Mouse (Mus musculus) lung, adult 2 months (tissue): ENCODE data around the gene Oit3. TPM values are rescaled to one million over a fixed set of nuclear protein-coding genes. Genes with fewer than 3 reads are reported as not detected.

Experiments
- DNase-seq: peaks from one replicate; pipeline ENCODE4 v3.0.0; 2022
- H3K4me1 ChIP-seq: fragments of 200-500 bp; 2 replicates; pipeline ENCODE4 v1.6.1; 2011; ENCODE audit warnings: low read length; ENCODE audit not compliant: control insufficient read depth, insufficient read depth
- H3K4me3 ChIP-seq: fragments of 200-500 bp; replicated peaks from 2 replicates; pipeline ENCODE3; 2011; ENCODE audit warnings: low read depth, mild to moderate bottlenecking, control low read depth, low read length; ENCODE audit errors: extremely low read depth
- CTCF ChIP-seq: fragments of 200-500 bp; IDR thresholded peaks from 2 replicates; pipeline ENCODE4 v1.5.1; 2011; ENCODE audit warnings: mild to moderate bottlenecking, low read length, control low read depth; ENCODE audit not compliant: insufficient read depth
- POLR2A ChIP-seq: fragments of 200-500 bp; IDR thresholded peaks from 2 replicates; pipeline ENCODE4 v1.6.1; 2011; ENCODE audit warnings: low read depth, mild to moderate bottlenecking, control low read depth, low read length, borderline replicate concordance; ENCODE audit errors: extremely low read depth
- WGBS: fragments of 180-500 bp; shearing (Covaris S2); methylation state at CpG from one replicate; pipeline ENCODE4 v1.1.7; 2018; 5-methylcytosine and 5-hydroxymethylcytosine counted together
- polyA plus RNA-seq: library from polyadenylated mRNA; depleted of rRNA; stranded (reverse); fragments of >200 nt; gene quantifications from 2 replicates; pipeline ENCODE4 v1.2.3, GENCODE M21; 2012; rRNA removed

The Oit3 gene
- polyA plus RNA-seq: 0.78 and 2.0 TPM in 2 replicates

DNA sequence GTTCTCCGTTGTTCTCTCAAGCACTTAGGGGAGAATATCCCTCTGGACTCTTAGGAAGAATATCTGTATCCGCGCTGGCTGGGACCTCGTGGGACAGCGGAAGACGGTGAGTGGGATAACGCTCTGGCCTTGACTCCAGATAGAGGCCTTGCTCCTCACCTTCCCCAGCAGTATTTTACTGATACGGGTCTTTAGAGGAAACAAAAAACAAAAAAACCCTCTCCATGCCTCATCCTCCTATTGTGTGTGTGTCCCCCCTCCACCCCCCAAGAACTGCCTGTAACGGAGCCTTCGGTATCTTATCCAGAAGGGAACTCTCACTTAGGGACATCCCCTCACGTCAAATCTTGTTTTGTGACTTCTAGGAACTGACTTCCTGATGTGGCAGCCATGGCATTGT is at the start of gene Oit3:
Gene Oit3, minus strand, starts transcription at position 44 of the 400 bp plus-strand sequence.
- peaks cover 14% of the 10 kb centered on the region for H3K4me1 ChIP-seq
- 66% methylated on average over 11 of the region's 11 CpGs for WGBS
- DNase-seq: no peak
- TF ChIP-seq CTCF (no peak), POLR2A (no peak)
- no peak within 1 kb of the TSS for H3K4me3 ChIP-seq

DNA sequence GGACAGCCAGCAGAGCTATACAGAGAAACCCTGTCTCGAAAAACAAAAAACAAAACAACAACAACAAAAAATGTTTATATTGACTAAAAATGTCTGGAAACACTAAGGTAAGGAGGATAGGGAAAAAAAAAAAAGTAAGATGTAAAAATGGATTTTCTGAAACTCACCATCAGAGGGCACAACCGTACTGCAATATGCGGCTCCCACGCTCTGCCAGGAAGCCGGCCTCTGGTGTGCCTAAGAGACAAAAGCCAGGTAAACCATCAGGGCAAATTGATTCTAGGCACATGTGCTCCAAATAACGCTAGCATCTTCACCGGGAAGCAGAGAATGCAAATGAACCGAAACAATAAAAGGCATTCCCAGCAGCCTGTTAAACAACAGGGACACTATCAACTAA is 49.3 kb upstream of the Oit3 start:
- Histone ChIP-seq H3K4me1 (no peaks in the 10 kb centered on the region), H3K4me3 (no peak overlapping the region)
- DNase-seq: no peak
- TF ChIP-seq POLR2A: no peak
- TF ChIP-seq CTCF: peak; percentile 28; the same call in 1 of the 2 replicates
- 89% methylated on average over 8 of the region's 8 CpGs for WGBS

DNA sequence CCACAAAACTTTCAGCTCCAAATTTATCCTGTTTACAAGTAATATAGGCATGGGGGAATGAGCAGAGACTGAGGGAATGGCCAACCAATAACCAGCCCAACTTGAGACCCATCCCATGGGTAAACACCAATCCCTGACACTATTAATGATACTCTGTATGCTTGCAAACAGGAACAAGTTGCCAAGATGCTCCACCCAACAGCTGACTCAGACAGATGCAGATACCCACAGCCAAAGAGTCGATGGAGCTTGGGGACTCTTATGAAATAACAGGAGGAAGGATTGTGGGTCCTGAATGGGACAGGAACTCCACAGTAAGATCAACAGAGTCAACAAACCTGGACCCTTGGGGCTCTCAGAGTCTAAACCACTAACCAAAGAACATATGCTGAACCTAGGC is 47.8 kb upstream of the Oit3 start:
- Histone ChIP-seq H3K4me1 (no peaks in the 10 kb centered on the region), H3K4me3 (no peak overlapping the region)
- DNase-seq: no peak
- WGBS: 61% methylated on average over 1 of the region's 1 CpGs
- TF ChIP-seq CTCF (no peak), POLR2A (no peak)

DNA sequence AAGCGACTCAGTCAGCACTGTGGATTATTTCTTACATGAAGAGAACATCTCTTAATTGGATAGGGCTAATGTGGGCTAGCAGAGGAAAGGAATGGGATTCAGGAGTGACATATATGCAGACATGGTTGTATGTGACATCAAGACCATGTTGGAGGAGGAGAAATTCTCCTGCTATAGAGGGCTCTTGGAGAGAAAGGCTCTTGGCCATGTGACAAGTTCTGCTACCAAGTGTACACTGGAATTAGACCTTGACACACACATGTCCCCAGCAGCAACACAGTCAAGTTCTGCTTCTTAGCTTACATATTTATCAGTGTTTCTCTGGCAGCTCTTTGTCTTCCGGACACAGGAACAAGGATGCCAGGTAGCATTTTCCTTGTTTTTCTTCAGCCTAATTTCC is 45.8 kb upstream of the Oit3 start:
- 89% methylated on average over 2 of the region's 2 CpGs for WGBS
- DNase-seq: no peak

DNA sequence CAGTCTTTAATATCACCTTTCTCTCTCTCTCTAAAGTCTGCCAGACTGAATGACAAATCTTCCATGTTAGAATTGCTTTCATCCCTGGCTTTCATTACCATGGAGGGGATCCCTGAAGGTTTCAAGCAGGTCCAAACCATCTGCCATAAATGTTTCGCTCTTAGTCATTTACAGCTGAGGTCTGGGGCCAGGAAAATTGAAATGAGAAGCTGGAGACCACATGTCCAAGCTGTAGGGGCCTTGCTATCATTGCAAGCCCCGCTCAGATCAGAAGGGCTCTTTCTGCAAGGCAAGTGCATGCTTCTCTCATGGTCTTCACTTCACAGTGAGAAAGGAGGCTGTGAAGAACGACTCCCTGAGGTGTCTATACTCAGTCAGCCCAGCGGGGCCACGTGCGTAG is 42.7 kb upstream of the Oit3 start:
- H3K4me3 ChIP-seq: no peak overlapping the region
- TF ChIP-seq POLR2A (no peak), CTCF (no peak)
- H3K4me1 ChIP-seq: no peaks in the 10 kb centered on the region
- no peak for DNase-seq
- 93% methylated on average over 6 of the region's 6 CpGs for WGBS

More for the DNA sequence above, 45.8 kb upstream of the Oit3 start:
- no peaks in the 10 kb centered on the region for H3K4me1 ChIP-seq
- H3K4me3 ChIP-seq: no peak overlapping the region
- TF ChIP-seq POLR2A (no peak), CTCF (no peak)

DNA sequence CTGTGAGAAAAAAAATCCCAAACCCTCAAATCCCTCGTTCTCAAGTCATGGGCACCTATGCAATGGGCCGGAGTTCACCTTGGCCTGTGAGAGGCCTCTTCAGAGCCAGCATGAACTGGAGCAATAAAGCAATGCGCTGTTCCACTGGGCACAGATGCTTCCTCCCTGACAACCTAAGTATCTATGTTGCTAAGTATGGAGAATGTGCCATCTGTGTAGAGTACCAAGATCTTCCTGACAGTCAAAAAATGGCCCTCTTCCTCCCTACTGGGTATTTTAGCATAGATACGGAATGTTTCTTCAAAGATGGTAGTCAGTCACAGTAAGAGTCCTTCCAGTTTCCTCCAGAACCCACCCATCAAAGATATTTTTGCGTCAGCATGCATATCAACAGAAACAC is 39.8 kb upstream of the Oit3 start:
- 93% methylated on average over 5 of the region's 5 CpGs for WGBS
- no peak for DNase-seq
- no peak for TF ChIP-seq POLR2A
- TF ChIP-seq CTCF: no peak
- Histone ChIP-seq H3K4me1 (no peaks in the 10 kb centered on the region), H3K4me3 (no peak overlapping the region)

DNA sequence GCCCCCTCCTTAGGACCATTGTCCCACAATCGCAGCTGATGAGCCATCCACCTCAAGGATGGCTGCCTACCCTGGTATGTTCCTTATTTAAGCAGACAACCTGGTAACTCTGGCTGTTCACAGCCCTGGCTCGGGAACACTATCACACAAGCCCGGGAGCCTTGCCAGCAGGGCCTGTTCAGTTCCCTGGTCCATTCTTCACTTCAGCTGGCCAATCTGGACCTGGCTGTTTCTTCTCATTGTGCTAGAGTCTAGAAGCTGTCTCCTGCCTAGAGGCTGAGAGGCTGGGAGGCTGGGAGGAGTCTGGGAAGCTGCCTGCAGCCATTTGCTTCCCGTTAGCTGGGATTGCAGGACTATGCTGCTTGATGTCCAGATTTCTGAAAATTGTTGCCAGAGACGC is 28.9 kb upstream of the Oit3 start:
- Histone ChIP-seq H3K4me3 (no peak overlapping the region), H3K4me1 (no peaks in the 10 kb centered on the region)
- DNase-seq: no peak
- TF ChIP-seq POLR2A (no peak), CTCF (no peak)
- WGBS: 67% methylated on average over 5 of the region's 5 CpGs

DNA sequence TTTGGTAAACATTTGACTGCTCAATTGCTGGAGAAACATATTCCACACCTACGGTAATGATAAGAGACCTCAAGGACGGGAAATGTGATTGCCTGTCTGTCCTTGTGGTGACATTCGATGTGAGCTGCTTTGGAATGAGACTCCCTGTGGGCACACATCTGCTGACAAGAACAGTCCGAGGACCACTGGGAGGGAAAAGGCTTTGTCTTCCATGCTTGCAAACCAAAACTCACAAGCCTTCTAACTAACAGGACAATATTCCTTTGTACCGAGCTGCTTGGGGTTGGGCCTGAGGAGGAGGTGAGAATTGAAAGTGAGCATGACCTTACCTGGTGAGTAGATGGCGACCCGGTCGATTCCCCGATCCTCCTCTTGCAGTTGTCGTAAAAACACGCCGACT is 25.7 kb upstream of the Oit3 start:
- no peak for DNase-seq
- Histone ChIP-seq H3K4me3 (no peak overlapping the region), H3K4me1 (no peaks in the 10 kb centered on the region)
- no peak for TF ChIP-seq POLR2A
- TF ChIP-seq CTCF: no peak
- 93% methylated on average over 12 of the region's 12 CpGs for WGBS

DNA sequence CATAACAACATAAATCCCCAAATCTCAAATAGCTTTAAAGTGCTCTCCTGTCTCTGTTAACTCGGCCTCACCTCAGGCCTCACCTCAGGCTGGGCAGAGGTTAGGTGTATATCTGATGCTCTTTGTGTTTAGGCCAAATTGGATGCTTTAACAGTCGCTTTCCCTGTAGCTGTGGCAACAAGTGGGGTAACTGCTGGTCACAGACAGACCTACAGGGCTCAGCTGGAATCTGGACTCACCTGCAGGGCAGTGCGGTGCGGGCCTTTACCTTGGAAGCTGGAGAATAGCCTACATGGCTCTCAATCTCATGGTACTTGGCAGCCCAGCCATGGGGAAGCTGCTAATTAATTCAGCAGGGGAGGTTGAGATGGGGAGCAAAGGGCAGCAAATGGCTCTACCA is 25.0 kb upstream of the Oit3 start:
- Histone ChIP-seq H3K4me1 (no peaks in the 10 kb centered on the region), H3K4me3 (no peak overlapping the region)
- TF ChIP-seq POLR2A: no peak
- TF ChIP-seq CTCF: no peak
- 95% methylated on average over 4 of the region's 4 CpGs for WGBS
- DNase-seq: no peak

DNA sequence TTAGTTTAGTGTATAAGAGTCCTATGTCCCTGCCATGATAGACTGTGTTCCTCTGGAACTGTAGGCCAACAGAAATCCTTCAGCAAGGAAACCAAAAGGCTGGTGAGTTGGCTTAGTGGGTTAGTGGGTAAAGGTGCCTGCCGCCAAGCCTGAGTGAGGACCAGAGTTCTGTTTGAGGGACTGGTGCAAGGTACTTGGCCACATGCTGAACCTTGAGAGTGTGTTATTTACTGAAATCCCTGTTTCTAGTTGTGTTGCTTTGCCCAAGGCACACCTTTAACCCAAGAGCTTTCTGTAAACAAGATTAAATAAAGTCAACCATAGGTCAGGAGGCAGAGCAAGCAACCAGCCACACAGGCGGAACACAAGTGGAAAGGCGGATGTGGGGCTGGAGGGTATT is 24.0 kb upstream of the Oit3 start:
- DNase-seq: no peak

DNA sequence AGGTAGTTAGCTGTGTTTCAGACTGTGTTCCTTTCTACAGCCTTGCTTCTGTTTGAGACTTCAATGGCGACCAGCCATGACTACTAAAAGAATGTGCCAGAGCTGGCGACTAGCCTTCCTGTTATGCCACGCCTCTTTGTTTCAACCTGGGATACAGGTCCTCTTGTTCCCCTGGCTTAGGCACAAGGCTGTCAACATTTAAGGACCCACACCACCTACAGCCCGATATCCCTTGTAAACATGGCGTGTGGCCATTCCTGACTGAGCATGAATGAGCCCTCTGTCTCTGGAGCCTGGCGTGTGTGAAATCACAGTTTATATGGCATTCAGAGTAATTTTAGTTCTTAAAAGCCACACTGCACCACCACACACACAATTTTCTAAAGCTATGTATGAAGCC is 20.7 kb upstream of the Oit3 start:
- Histone ChIP-seq H3K4me1 (no peaks in the 10 kb centered on the region), H3K4me3 (no peak overlapping the region)
- 78% methylated on average over 6 of the region's 6 CpGs for WGBS
- no peak for DNase-seq
- TF ChIP-seq CTCF (no peak), POLR2A (no peak)

More for the DNA sequence above, 24.0 kb upstream of the Oit3 start:
- no peak for TF ChIP-seq POLR2A
- TF ChIP-seq CTCF: no peak
- Histone ChIP-seq H3K4me1 (no peaks in the 10 kb centered on the region), H3K4me3 (no peak overlapping the region)
- WGBS: 62% methylated on average over 3 of the region's 3 CpGs
